Mouse (Mus musculus) embryonic fibroblast, embryonic 13.5 days (primary cell): ENCODE measurements around the gene Mamstr.

Source experiments
- CTCF ChIP-seq: IDR thresholded peaks from 2 replicates; pipeline ENCODE4 v1.5.1; 2011; ENCODE audit warnings: mild to moderate bottlenecking, control low read depth, low read length, moderate library complexity, borderline replicate concordance; ENCODE audit not compliant: insufficient read depth
- POLR2A ChIP-seq: IDR thresholded peaks from 2 replicates; pipeline ENCODE4 v1.6.1; 2011; ENCODE audit warnings: low read depth, mild to moderate bottlenecking, control low read depth, low read length, moderate library complexity

DNA sequence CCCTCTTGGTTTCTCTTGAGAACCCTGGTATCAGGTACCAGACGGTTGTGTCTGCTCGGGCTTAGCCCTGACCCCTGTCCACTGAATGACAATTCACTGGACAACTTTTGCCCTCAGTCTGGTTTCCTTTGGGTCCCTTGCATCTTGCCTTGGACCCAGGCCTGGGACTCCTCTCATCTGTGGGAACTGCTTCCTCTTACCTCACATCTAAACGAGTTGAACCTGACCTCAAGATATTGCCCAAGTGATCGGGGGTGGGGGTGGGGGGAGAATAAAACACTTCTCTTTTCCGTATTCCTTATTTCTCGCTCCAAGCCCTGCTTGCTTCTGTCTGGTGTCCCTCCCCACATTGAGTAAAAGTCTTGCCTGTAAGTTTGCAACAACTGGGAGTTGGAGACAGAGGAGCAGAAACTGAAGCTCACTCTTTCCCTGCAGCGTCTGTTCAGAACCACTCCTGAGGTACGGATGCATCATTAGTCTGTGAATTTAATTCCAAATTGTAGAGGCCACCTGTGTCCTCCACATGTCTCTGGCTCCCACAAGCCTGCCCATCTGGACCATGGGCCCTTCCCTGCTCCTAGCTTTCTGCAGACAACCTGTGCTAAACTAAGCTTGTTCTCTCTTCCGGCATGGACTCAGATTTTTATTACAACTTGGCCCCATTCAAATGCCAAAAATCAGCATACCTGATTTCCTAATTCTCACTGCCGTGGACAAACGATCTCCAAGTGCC, 21.1 kb downstream of the Mamstr start:
- TF ChIP-seq CTCF (no peak), POLR2A (no peak)
